Mouse (Mus musculus) heart, adult 2 months (tissue): Measurements from ENCODE around the gene Ptger1.

Source experiments
- CTCF ChIP-seq: fragments of 200-600 bp; IDR thresholded peaks from 2 replicates; pipeline ENCODE4 v1.8.1; 2022; ENCODE audit warnings: antibody characterized with exemption, mild to moderate bottlenecking, moderate library complexity
- POLR2A ChIP-seq: fragments of 200-500 bp; IDR thresholded peaks from 2 replicates; pipeline ENCODE4 v1.6.1; 2011; ENCODE audit warnings: mild to moderate bottlenecking, low read depth, low read length, control low read depth; ENCODE audit not compliant: insufficient read depth

DNA sequence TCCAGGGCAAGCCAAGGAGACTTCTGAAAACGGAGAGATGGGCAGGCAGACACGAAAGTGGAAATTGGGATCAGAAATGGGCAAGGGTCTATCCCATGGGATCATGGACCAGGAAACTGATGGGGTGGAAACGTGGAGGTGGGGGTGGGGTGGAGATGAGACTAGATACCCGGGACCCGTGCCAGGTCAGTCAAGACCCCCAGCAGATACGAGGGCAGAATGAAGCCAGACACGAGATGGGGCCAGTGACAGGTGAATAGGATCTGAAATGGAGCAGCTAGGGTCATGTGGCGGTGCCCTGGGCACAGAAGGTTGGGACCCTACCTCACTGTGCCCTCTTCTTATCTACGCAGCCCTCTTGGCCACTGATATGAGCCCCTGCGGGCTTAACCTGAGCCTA lies 1.0 kb downstream of the Ptger1 start:
- TF ChIP-seq CTCF: no peak
- no peak for TF ChIP-seq POLR2A
